Mouse (Mus musculus) brain, embryonic 18.5 days (tissue): Measurements from ENCODE around the gene Ank2.
A peak's percentile ranks its signal among the peaks of the same experiment; 100 is the strongest.

Experiments used
- DNase-seq: peaks from one replicate; pipeline ENCODE4 v3.0.0-alpha.2; 2012; ENCODE audit warnings: low read depth, low spot score

Gene Ank2

DNA sequence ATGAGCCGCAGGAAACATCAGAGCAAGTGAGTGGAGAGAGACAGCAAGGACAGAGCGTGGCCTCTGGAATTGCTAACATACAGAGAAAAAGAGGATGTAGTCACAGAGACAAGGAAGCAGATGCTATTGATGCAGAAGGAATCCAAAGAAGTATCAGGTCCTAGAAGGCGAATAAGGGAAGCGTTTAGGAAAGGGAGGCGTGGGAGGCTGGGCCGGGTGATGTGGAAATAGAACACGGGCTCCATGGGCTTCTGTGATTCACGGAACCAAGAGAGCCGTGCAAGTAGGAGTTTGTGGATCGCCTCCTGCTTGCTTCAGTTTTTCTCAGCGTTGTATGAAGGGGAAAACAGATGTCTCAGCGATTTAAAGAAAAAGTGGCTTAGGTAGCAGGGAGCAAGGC lies 463.6 kb downstream of the Ank2 start:
- no peak for DNase-seq

- DNase-seq = no peak
These were observed 464.2 kb downstream of the Ank2 start for GRCm38 (mm10) chr3:127034983-127035382.

DNA sequence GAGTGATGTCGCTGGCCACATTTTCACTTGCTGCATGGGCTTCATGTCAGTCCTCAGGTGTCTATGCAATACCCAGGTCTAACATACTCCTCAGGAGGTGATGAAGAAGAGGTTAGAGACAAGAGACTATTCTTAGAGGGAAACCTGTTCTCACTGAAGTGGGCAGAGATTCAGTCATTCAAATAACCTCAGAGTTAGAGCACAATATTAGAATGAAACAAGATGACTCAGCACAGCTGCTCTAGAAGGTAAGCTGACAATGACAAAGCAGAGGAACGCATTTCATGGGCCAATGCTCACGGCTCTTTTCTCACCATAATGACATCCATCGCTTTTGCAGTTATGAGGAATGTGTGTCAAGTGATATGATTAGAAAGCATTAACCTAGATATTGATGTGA lies 475.2 kb downstream of the Ank2 start:
- no peak for DNase-seq

DNA sequence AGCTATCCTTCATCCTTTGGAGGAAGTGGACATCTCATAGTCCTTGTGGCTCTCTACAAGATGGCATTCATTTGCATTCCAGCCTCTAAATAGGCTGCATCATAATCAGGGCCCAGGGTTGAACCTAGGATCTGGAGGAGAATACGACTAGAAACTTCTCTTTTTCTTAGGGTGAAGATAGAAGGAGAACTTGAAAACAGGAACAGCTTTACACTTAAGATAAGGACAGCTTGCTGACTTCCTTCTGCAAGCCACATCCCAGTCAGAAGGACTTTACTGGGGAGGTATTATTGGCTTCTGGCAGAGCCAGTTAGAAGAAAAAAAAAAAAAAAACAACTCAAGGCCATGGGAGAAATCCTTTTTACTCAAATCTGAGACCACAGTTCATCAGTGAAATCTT lies 479.0 kb downstream of the Ank2 start:
- DNase-seq = no peak

DNA sequence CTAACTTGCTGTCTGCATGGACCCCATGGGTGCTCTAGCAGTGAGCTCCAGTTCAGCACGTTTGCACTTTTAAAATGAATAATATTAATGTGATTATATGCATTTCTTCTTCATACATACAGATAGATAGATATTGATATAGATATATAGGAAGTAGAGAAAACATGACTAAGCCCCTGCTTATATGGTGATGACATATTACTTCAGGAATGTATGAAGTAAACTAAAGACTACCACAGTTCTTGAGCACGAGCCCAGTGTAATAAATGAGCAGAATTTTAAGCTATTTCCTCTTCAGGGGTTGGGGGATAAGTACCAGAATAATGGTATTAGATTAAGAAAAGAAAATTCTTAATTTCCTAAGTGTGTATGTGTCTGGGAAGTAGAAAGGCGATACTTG lies 479.4 kb downstream of the Ank2 start:
- DNase-seq = no peak

GRCm38 (mm10) chr3:127019109-127019508 lies 480.0 kb downstream of the Ank2 start:
- DNase-seq = no peak

DNA sequence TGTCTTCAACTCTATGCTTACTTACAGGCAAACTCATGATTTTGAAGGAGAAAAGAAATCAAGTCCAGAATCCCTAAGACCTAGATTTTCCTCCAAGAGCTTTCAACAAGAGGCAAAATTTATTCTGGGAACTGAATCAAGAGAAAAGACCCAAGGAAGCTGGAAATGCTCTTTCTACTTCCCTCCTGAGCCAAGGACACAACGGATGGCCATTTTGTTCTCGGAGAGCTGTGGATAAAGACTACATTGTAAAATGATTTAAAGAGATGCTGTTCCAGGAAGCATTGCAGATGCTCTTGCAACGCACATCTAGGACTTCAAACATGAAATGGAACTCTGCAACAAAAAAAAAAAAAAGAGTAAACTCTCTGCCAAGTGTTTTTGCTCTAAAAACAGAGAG lies 481.6 kb downstream of the Ank2 start:
- DNase-seq = no peak

DNA sequence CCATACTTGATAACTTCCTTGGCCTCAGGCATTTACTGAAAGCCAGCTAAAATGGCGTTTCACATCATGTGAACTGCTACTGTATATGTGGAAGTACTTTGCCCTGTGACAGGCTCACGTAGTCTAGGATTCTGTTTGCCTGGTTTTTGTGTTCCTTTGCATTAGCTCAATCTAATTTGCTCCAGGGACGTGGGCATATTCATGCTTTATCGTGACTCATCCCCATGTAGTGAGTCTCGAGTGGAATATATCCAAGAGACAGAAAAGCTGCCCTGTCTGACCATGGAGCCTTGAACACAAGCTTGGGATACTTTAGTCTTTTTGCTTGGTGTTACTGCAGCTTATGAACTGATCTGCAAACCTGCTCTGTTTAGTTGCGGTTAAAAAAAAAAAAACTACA lies 483.6 kb downstream of the Ank2 start:
- DNase-seq = no peak

DNA sequence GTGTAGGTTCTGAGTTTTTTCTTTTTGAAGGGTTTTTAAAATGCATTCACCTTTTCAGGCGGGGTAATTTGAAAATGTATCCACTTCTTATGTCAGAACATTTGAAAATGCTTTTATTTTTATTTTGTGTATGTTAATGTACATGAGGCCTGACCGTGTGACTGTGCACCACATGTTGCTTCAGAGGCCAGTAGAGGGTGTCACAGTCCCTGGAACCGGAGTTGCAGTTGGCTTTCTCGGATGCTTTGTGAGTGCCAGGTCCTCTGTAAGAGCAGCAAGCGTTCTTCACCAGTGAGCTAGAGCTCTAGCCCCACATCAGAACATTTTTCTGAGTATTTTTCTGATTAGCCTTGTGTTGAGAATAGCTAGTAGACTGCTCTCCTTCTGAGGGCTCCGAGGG lies 484.0 kb downstream of the Ank2 start:
- no peak for DNase-seq

- DNase-seq = no peak
These were observed 485.2 kb downstream of the Ank2 start for GRCm38 (mm10) chr3:127013976-127014375.

DNA sequence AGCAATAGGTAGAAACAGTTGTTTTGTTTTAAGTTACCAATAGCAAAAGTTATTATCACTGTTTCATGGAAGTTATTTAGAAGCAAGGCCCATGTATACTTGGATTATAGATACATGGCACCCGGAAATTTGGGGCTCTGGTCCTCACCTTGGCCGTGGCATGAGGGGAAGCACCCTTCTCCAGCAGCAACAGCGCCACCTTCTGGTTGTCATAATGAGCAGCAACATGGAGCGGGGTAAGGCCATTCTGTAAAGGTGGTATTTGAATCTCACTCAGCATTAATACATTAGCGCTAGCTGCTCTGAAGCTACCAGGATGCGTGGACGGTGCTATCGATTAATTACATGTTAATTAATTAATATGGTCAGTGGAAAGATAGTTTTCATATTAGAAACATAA lies 486.6 kb downstream of the Ank2 start:
- DNase-seq = no peak

GRCm38 (mm10) chr3:127005898-127006673 lies 493.1 kb downstream of the Ank2 start:
- no peak for DNase-seq

GRCm38 (mm10) chr3:127004860-127005633 lies 494.1 kb downstream of the Ank2 start:
- DNase-seq = no peak

DNA sequence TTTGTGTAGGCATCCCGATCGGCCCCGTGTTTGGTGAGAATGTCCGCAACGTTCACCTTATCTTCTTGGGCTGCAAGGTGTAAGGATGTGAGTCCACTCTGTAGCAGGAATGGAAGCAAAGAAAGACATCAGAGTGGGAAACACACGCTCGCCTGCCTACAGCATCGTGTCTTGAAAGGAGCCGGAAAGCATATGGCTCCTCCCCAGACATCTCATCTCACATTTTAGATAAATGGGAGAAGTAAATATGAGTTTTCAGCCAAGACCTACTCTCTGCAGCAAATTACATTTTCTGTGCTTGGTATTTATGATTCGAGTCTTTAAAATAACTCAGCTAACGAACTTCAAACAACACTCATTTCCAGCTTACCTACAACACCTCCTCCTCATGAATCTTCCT lies 495.2 kb downstream of the Ank2 start:
- no peak for DNase-seq

- no peak for DNase-seq
These were observed 500.4 kb downstream of the Ank2 start for GRCm38 (mm10) chr3:126998742-126999112.

DNA sequence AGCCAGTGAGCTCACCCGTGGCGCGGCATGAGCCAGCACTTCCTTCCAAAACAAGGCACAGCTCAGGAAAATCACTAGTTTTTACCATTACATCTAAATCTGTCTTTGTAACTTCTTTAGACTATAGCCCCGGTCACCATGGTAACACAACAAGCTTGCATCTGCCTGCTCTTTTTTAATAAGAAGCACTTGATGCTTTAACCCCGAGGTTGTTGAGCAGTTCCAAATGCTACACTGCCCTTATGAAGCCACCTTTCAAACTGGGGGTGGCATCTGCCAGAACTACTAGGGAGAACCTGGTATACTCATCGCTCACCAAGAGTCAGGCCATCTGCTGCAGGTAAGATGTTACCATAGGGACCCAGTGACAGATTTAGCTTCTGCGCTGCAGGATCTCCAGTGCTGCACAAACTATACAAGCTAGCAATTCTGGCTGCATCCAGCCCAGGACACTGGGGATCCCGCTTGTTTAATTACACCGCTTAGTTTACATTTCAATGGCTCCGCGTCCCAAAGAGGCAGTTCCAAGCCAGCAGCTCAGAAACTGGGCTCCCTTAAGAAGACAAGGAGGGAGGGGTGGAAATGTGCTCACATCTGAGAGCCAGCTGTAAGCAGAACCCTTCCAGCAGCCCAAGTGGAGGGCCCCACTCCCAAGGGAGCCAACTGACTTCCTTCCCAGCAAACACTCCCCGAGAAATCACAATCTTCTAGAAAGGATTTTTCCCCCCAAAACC lies 501.0 kb downstream of the Ank2 start:
- peak; percentile 28 for DNase-seq

DNA sequence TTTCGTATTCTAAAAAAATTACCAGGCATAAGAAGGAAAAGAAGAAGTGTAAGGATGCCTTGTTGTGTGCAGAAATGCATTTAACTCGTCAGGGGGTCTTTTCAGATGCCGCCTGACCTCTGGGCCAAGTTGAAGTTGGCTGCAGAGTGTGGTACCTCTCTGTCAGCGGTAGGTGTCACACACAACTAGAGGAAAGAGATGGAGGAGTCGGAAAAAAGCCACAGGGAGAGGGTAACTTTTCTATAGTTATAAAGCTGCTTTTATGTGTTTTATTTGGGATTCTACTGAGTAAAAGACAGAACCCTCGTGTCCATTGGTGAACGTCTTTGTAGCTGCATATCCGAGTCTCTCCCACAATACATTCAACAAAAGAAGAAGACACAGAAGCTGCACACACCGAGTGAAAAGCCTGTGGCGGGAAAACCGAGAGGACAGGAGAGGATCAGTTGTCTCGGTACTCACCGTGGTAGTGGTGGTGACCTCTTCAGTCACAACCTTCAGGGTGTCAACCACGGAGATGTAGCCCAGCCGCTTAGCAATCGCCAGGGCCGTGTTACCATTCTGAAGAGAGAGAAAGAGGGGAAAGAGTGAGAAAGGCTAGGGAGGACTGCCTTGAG lies 501.7 kb downstream of the Ank2 start:
- no peak for DNase-seq

GRCm38 (mm10) chr3:126996721-126997120 lies 502.4 kb downstream of the Ank2 start:
- DNase-seq = no peak

DNA sequence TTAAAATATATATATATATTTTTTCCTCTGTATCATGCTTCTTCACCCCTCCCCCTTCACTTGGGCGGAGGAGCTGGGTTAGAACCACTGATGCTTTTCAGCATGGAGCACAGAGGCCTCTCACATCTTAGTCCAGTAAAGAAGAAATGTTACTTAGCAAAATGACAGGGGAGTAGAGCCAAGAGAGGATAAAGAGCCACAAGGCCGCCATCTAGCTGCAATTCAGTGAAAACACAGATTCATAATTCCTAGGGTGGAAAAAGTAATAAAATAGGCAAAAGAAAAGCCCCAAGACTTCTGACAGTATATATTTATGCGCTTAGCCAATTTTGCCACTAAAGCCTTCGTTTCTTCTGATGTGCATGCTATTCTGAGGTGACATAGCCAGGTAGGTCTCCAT lies 503.2 kb downstream of the Ank2 start:
- DNase-seq = no peak

GRCm38 (mm10) chr3:126994149-126994548 lies 505.0 kb downstream of the Ank2 start:
- DNase-seq = no peak

DNA sequence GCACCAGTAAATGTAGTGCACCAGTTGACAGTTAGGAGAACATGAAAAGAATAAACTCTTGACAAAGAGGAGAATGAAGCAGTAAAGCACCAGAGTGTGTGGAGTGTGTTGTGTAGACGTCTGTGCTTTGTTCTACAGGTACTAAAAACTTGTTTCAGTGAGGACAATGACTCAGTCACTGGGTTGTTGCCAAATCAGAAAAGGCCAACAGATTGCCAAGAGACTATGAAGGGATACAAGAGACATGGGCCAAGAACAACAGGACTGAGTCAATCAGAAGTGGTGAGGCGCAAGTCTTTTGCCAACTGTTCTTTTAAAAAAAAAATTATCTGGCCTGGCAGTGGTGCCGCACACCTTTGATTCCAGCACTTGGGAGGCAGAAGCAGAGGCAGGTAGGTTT lies 509.2 kb downstream of the Ank2 start:
- no peak for DNase-seq

DNA sequence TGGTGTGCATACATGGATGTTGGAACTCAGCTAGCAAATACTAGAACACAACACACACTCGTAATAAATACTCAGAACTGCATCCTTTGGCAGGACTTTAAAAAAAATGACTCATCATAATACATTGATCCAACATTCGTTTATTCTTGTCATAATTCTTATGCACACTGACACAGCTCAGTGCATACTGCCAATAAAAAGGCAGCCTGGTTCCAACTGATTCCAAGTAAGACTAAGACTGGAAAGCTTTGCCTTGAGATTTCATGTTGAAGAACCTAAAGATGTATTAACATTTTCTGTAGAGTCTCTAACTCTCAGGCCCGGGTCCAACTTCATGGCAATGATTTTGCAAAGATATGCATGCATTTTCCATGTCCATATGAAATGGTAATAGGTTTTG lies 512.5 kb downstream of the Ank2 start:
- no peak for DNase-seq
